Mouse (Mus musculus) embryonic facial prominence, embryonic 11.5 days (tissue): Measurements from ENCODE around the gene Tax1bp3. TPM values are rescaled to one million over a fixed set of nuclear protein-coding genes. Genes with fewer than 3 reads are reported as not detected.

Experiments
- ATAC-seq: fragments of 200-750 bp; cut with Nextera tagmentation; replicated peaks from 2 replicates; pipeline ENCODE4 v1.8.0; 2017; ENCODE audit warnings: low read depth; ENCODE audit not compliant: insufficient number of reproducible peaks, low FRiP score, low TSS enrichment
- DNase-seq: peaks from one replicate; pipeline ENCODE4 v3.0.0-alpha.2; 2015; ENCODE audit warnings: low spot score
- H3K27ac ChIP-seq: fragments of 300-500 bp; sonication (generic); replicated peaks from 2 replicates; pipeline ENCODE4 v1.5.1; 2014; ENCODE audit warnings: mild to moderate bottlenecking, low read depth, low read length, control low read depth
- H3K27me3 ChIP-seq: fragments of 300-500 bp; sonication (generic); 2 replicates; pipeline ENCODE4 v1.6.1; 2014; ENCODE audit warnings: mild to moderate bottlenecking, low read length, moderate library complexity, mixed read lengths; ENCODE audit not compliant: control insufficient read depth, insufficient read depth
- H3K36me3 ChIP-seq: fragments of 300-500 bp; sonication (generic); replicated peaks from 2 replicates; pipeline ENCODE4 v1.6.1; 2014; ENCODE audit warnings: low read depth, mild to moderate bottlenecking, low read length, moderate library complexity, mixed read lengths; ENCODE audit not compliant: control insufficient read depth, insufficient read depth
- H3K4me1 ChIP-seq: fragments of 300-500 bp; sonication (generic); 2 replicates; pipeline ENCODE4 v1.6.1; 2014; ENCODE audit warnings: low read length, mixed read lengths; ENCODE audit not compliant: control insufficient read depth, insufficient read depth
- H3K4me2 ChIP-seq: fragments of 300-500 bp; sonication (generic); 2 replicates; pipeline ENCODE4 v1.6.1; 2014; ENCODE audit warnings: low read depth, mild to moderate bottlenecking, control low read depth, low read length, moderate library complexity
- H3K4me3 ChIP-seq: fragments of 300-500 bp; sonication (generic); 2 replicates; pipeline ENCODE4 v1.5.1; 2014; ENCODE audit warnings: low read depth, low read length, control low read depth
- H3K9ac ChIP-seq: fragments of 300-500 bp; sonication (generic); replicated peaks from 2 replicates; pipeline ENCODE4 v1.6.1; 2014; ENCODE audit warnings: mild to moderate bottlenecking, control low read depth, low read length
- H3K9me3 ChIP-seq: fragments of 300-500 bp; sonication (generic); replicated peaks from 2 replicates; pipeline ENCODE4 v1.6.1; 2016; ENCODE audit warnings: mild to moderate bottlenecking, low read length, inconsistent platforms, mixed read lengths; ENCODE audit not compliant: control insufficient read depth
- WGBS: fragments of 180-500 bp; shearing (Covaris S2); extraction: QIAGEN DNeasy Blood & Tissue Kit; methylation state at CpG from one replicate; pipeline ENCODE4 v1.1.7; 2014; 5-methylcytosine and 5-hydroxymethylcytosine counted together
- polyA plus RNA-seq: library from polyadenylated mRNA; unstranded; fragments of >200 nt; fragmentation: Nextera tagmentation; extraction: Ambion mirVana; gene quantifications from 2 replicates; pipeline ENCODE4 v1.2.1, GENCODE M21; 2014

Gene Tax1bp3
- polyA plus RNA-seq, 1 experiment from 2014 or later = 218 TPM

GRCm38 (mm10) chr11:73177509-73177875 lies 609 bp downstream of the Tax1bp3 start:
- no peaks in the 10 kb centered on the region for H3K27me3 ChIP-seq
- ATAC-seq = peak; percentile 72; the same call in 1 of the 2 replicates
- peak; percentile 83 for DNase-seq
- H3K4me2 ChIP-seq = peak overlapping the region; percentile 55
- no peaks in the 10 kb centered on the region; the same call in 1 of the 2 replicates for H3K36me3 ChIP-seq
- peak overlapping the region; percentile 90 for H3K27ac ChIP-seq
- no peaks in the 10 kb centered on the region for H3K9me3 ChIP-seq
- under 1% methylated on average over 27 of the region's 28 CpGs for WGBS
- H3K4me1 ChIP-seq = no peaks in the 10 kb centered on the region
- H3K9ac ChIP-seq = peak overlapping the region; percentile 87
- peak overlapping the region; percentile 85 for H3K4me3 ChIP-seq

GRCm38 (mm10) chr11:73177895-73178294 lies 1.0 kb downstream of the Tax1bp3 start:
- H3K4me1 ChIP-seq = no peaks in the 10 kb centered on the region
- DNase-seq (no peak), ATAC-seq (no peak)
- H3K4me2 ChIP-seq = peak overlapping the region; percentile 55
- 0% methylated on average over 2 of the region's 2 CpGs for WGBS
- no peak overlapping the region for H3K27ac ChIP-seq
- peak overlapping the region; percentile 87 for H3K9ac ChIP-seq
- H3K36me3 ChIP-seq = no peaks in the 10 kb centered on the region; the same call in 1 of the 2 replicates
- peak overlapping the region; percentile 85 for H3K4me3 ChIP-seq
- no peaks in the 10 kb centered on the region for H3K9me3 ChIP-seq
- H3K27me3 ChIP-seq = no peaks in the 10 kb centered on the region

GRCm38 (mm10) chr11:73185872-73186615 lies 9.2 kb downstream of the Tax1bp3 start:
- Histone ChIP-seq H3K9me3 (no peaks in the 10 kb centered on the region), H3K9ac (no peak overlapping the region), H3K4me1 (no peaks in the 10 kb centered on the region), H3K4me3 (no peak overlapping the region), H3K36me3 (no peaks in the 10 kb centered on the region), H3K27ac (no peak overlapping the region), H3K27me3 (no peaks in the 10 kb centered on the region), H3K4me2 (no peak overlapping the region)
- DNase-seq (no peak), ATAC-seq (no peak)
- WGBS = 93% methylated on average over 10 of the region's 10 CpGs

- ATAC-seq = no peak
- H3K27me3 ChIP-seq = no peaks in the 10 kb centered on the region
- no peak overlapping the region for H3K27ac ChIP-seq
- no peak overlapping the region for H3K4me3 ChIP-seq
- H3K4me2 ChIP-seq = no peak overlapping the region
- no peak for DNase-seq
- H3K4me1 ChIP-seq = no peaks in the 10 kb centered on the region
- no peaks in the 10 kb centered on the region for H3K36me3 ChIP-seq
- WGBS = 90% methylated on average over 6 of the region's 6 CpGs
- H3K9ac ChIP-seq = no peak overlapping the region
- no peaks in the 10 kb centered on the region for H3K9me3 ChIP-seq
Measured at GRCm38 (mm10) chr11:73187231-73187630, 10.3 kb downstream of the Tax1bp3 start.

- H3K27me3 ChIP-seq = no peaks in the 10 kb centered on the region
- no peaks in the 10 kb centered on the region for H3K9me3 ChIP-seq
- H3K4me3 ChIP-seq = no peak overlapping the region
- H3K27ac ChIP-seq = no peak overlapping the region
- ATAC-seq = no peak
- H3K36me3 ChIP-seq = no peaks in the 10 kb centered on the region
- H3K4me2 ChIP-seq = no peak overlapping the region
- WGBS = 64% methylated on average over 6 of the region's 6 CpGs
- no peaks in the 10 kb centered on the region for H3K4me1 ChIP-seq
- no peak for DNase-seq
- no peak overlapping the region for H3K9ac ChIP-seq
Measured at GRCm38 (mm10) chr11:73193047-73193446, 16.2 kb downstream of the Tax1bp3 start.

GRCm38 (mm10) chr11:73194444-73194843 lies 17.6 kb downstream of the Tax1bp3 start:
- Histone ChIP-seq H3K36me3 (no peaks in the 10 kb centered on the region), H3K4me1 (no peaks in the 10 kb centered on the region), H3K4me3 (no peak overlapping the region), H3K9ac (no peak overlapping the region), H3K4me2 (no peak overlapping the region), H3K27me3 (no peaks in the 10 kb centered on the region), H3K27ac (no peak overlapping the region), H3K9me3 (no peaks in the 10 kb centered on the region)
- WGBS = 85% methylated on average over 2 of the region's 2 CpGs
- no peak for DNase-seq
- no peak for ATAC-seq

GRCm38 (mm10) chr11:73198190-73198589 lies 21.3 kb downstream of the Tax1bp3 start:
- Histone ChIP-seq H3K4me3 (peak overlapping the region; percentile 67), H3K27ac (no peak overlapping the region), H3K9ac (peak overlapping the region; percentile 71), H3K4me2 (peak overlapping the region; percentile 97), H3K4me1 (no peaks in the 10 kb centered on the region), H3K27me3 (no peaks in the 10 kb centered on the region), H3K36me3 (no peaks in the 10 kb centered on the region), H3K9me3 (no peaks in the 10 kb centered on the region)
- ATAC-seq = no peak
- no peak for DNase-seq
- WGBS = 5% methylated on average over 1 of the region's 1 CpGs

- H3K9me3 ChIP-seq = no peaks in the 10 kb centered on the region
- ATAC-seq (peak; percentile 96), DNase-seq (peak; percentile 85)
- under 1% methylated on average over 22 of the region's 22 CpGs for WGBS
- H3K4me3 ChIP-seq = peak within 1 kb of the TSS; percentile 67
- no peak within 1 kb of the TSS for H3K27ac ChIP-seq
- H3K4me2 ChIP-seq = peak within 1 kb of the TSS; percentile 97
- H3K9ac ChIP-seq = peak within 1 kb of the TSS; percentile 71
- H3K27me3 ChIP-seq = no peaks in the 10 kb centered on the region
- no peaks in the 10 kb centered on the region for H3K4me1 ChIP-seq
- no peaks in the 10 kb centered on the region for H3K36me3 ChIP-seq
Measured at GRCm38 (mm10) chr11:73198603-73199229, 21.8 kb downstream of the Tax1bp3 start, which contains the start of gene Ctns. TSS of gene Ctns (minus strand) at chr11:73199042.
